Mouse (Mus musculus): ENCODE measurements around the gene Tcf7l2. TPM values are rescaled to one million over a fixed set of nuclear protein-coding genes. Genes with fewer than 3 reads are reported as not detected.

The Tcf7l2 gene
- total RNA-seq, 4 experiments from 2014 or later: 9.6 to 12.4 (median 11.5) TPM

- DNase-seq (ENCODE audit: low spot score in 2 of 2): no peak
Measured at GRCm38 (mm10) chr19:55756707-55757106, 15.1 kb downstream of the Tcf7l2 start.

DNA sequence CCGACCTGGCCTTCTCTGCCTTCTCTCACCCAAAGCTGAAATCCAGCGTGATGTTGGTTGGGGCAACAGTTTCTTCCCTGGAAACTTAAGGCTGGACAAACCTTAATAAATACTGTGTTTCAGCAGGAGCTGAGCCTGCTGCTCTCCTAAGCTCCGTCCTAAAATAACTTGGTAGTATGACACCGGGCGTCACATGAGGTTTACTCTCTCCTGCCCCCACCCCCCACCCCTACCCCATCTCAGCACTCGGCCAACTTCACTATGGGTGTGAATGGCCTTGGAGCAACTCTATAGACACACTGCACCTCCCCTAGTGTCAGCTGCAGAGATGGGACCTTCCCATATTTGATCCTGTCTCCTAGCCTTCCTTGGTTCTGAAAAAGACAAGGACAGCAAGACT, 15.8 kb downstream of the Tcf7l2 start:
- no peak for DNase-seq (ENCODE audit: low spot score in 2 of 2)

GRCm38 (mm10) chr19:55758158-55758557, 16.5 kb downstream of the Tcf7l2 start:
- no peak for DNase-seq (ENCODE audit: low spot score in 2 of 2)

- DNase-seq (ENCODE audit: low spot score in 2 of 2): no peak
Measured at GRCm38 (mm10) chr19:55759006-55759405, 17.4 kb downstream of the Tcf7l2 start.

DNA sequence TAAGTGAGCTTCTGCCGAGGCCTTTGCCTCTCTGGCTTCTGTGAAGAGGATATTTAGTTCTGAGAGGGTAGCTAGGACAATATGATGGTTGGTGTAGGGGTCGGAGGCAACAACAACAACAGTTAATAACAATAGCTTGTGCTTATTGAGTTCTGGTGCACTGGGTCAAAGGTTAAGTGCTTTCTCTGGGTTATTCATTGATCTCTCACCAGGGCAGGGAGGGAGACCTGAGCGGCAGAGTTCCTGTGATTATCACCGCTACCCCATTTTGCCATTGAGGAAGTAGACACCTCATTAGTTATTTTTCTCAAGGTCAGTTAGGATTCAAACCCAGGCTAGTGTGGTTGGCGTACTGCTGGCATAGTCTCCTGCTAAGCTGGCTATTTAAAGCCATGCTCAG, 19.5 kb downstream of the Tcf7l2 start:
- no peak for DNase-seq (ENCODE audit: low spot score in 2 of 2)

DNA sequence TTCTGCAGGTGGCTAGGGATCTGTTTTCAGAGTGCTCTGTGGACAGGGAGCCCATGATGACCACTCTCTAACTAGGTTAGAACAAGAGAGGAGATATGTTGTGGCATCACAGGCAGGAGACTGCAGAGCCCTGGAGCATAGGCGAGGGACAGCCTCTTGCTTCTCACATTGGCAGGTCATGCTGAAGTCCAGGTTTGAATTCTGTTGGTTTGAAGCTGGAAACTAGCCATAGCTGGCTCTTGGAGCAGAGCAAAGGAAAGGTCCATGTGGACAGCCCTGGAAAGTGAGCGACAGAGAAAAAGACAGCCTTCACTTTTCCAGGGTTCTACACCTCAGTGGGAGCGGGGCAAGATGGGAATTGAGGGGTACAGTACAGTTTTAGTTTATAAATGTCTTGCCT, 20.6 kb downstream of the Tcf7l2 start:
- no peak for DNase-seq (ENCODE audit: low spot score in 2 of 2)

DNA sequence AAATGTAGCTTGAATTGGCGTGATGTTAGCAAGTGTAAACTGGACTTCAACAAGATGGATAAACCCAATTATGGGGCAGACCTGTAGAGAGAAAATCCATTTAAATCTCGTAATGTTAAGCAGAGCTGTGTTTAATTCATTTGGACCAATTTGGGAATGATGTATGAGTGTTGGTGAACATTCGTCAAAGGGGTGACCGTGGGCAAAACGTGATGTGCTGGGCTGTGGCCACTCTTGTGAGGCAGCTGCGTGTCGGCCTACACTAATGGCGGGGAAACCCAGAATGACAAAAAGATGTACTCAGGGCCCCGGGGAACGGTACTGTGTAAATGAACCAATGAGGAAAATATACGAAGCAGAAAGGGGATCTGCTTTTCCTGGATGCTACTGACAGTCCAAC, 24.2 kb downstream of the Tcf7l2 start:
- DNase-seq (ENCODE audit: low spot score in 2 of 2): no peak

DNA sequence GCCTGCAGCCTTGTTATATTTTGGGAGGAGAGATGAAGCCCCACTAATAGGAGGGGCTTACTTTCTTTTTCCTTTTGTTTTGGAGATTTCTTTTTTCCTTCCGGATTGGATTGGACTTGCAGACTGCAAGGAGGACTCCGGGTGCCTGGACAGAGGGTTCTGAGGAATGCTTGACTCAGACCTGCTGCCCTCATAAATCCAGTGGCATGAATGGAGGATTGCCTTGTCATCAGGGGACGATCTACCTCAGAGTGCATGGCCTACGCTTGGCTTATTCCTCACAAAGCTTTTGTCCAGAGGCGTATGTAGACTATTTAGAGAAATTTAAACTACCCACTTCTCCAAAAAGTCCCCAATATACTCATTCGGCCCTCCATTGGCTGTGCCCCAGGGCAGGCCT, 25.5 kb downstream of the Tcf7l2 start:
- DNase-seq (ENCODE audit: low spot score in 2 of 2): no peak

- no peak for DNase-seq (ENCODE audit: low spot score in 2 of 2)
Measured at GRCm38 (mm10) chr19:55767579-55767978, 26.0 kb downstream of the Tcf7l2 start.

DNA sequence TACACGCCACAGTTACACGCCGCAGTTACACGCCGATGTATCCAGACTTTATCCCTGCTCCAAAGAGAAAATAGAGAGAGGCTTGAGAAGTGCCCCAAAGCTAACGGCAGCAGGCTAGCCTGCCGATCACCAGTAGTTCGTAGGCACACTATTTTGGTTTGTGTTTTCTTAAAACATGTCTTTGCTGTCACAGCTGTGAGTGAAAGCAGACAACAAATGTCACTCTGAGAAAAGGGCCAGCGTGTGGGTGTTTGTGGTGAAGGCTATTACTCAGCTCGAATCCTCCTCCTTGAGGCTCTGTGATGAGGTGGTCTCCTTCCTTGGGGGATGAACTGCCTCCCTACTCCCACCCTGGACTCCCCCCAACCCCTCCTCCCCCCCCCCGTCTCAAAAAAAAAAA, 26.6 kb downstream of the Tcf7l2 start:
- no peak for DNase-seq (ENCODE audit: low spot score in 2 of 2)

DNA sequence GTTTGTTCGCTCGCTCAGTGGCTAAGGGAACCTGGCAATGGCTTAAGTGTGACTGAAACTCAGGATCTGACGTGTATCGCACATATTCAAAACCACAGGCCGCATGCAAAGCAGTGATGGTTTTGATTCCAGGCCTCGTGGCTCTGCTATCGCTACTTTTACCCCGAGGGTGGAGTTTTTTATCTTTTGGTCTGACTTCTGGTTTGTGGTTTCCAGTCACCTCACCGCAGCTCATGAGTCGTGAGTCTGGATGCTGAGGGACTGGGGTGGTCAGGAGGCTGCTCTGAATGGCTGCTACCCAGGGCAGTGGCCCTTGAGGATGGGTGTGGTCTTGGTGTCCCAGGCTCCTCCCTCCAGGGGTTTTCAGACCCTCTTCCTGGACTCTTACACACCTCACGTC, 27.3 kb downstream of the Tcf7l2 start:
- no peak for DNase-seq (ENCODE audit: low spot score in 2 of 2)

DNA sequence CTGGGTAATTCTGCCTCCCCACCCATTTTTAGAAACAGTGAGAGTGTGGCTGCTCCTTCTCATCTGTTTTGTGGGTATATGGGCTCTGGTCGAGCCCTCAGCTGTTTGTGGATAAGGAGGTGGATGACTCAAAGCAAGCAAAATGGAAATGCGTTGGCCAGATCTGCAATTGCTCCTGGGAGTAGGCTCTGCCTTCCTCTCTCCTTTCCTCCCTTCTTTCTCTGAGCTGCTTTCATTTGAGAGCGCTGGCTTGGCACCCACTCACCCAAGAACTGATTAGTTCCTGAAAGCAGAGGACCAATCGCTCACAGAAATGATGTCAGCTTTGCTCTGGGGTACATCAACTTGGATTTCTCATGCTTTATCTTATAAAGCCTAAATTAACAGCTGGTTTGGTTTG, 32.7 kb downstream of the Tcf7l2 start:
- peak in 1 of 2 experiments; percentile 13 for DNase-seq (ENCODE audit: low spot score in 2 of 2)

DNA sequence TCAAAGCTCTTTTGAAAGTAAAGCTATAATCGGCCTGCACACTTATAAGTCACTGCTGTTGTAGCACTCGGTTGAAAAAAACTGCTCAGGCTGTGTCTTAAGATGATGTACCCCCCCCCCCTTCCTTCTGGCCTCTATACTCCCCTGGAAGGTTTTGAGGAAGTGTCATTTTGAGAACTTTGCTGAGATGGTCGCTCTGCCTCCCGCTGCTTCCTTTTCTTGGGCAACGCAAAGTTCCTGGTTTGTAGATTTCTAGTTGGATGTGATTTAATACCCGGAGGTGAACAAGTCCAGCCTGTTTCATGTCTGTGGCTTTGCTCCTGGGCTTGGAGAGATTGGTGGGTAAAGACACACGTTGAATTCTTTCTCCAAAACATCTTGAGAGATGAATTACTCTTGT, 33.2 kb downstream of the Tcf7l2 start:
- no peak for DNase-seq (ENCODE audit: low spot score in 2 of 2)

DNA sequence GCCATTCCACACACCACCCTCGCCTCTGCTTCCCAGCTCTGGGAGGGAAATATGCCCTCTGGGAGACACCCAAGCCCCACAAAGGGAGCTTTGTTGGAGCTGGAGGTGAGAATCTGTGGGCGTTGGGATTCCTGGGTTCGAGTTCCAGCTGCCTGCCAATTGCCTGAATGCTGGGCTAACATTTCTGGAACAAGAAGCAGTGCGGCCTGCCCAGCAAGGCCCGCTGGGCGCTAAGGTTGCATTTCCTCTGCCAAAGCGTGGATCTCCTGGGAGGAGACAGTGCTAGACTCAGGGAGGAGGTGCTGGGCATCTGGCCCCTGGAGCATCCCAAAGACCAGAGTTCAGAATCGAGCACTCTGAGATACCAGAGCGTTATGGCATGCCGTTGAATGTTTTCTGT, 38.3 kb downstream of the Tcf7l2 start:
- DNase-seq (ENCODE audit: low spot score in 2 of 2): no peak

DNA sequence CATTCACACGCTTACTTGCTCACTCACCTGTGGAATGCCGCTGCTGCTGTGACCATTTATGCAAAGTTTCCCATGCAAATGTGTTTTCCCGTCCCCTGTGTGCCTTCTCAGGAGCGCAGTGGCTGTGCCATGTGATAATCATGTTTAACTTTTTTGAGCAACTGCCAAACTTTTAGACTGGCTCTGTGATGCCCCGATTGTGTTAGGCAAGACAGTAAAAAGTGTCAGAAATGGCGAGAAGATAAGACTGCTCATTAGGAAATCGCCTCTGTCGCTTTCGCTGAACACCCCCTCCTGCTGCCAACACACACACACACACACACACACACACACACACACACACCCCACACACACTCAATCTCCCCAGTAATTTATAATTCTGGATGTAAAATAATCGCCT, 39.5 kb downstream of the Tcf7l2 start:
- no peak for DNase-seq (ENCODE audit: low spot score in 2 of 2)

- no peak for DNase-seq (ENCODE audit: low spot score in 2 of 2)
Measured at GRCm38 (mm10) chr19:55781681-55782080, 40.1 kb downstream of the Tcf7l2 start.

DNA sequence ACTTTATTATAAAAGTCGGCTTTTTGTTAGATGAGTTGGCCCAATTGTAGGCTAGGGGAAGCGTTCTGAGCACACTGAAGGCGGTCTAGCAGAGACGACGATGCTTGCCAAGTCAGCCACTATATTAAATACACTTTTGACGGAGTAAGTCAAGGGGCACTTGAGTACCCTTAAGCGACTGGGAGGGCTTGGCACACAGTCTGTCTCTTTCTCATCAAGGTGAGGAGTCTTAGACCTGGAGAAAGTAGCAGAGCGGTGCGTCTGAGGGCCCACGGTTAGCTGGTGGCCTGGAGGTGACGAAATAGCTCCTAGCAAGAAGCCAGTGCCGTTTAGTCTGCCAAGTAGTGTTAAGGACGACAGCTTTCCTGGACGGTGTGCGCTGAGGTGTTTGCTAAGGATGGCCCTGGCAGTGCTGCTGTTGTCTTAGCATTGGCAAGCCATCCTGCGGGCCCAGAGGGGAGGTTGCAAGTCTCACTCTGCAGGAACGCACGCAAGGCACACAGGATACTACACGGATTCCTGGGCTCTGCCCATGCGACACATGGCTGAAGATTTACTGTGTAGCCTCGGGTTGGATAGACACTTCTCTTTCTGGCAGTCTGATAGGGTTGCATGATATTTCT, 43.3 kb downstream of the Tcf7l2 start:
- no peak for DNase-seq (ENCODE audit: low spot score in 2 of 2)

DNA sequence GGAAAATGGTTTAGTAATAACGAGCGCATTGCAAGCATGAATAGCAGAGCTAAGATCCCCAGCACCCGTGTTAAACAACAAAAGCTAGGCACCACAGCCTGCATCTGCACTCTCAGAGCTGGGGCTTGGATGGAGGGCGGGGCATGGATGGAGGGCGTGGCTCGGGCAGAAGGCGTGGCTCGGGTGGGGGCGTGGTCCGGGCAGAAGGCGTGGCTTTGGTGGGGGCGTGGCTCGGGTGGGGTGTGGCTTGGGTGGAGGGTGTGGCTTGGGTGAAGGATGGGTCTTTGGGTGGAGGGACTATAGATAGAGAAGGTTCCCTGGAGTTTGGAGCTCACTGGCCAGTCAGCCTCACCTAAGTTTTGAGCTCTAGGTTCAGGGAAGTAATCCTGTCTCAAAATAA, 45.8 kb downstream of the Tcf7l2 start:
- no peak for DNase-seq (ENCODE audit: low spot score in 2 of 2)

GRCm38 (mm10) chr19:55788285-55788904, 46.8 kb downstream of the Tcf7l2 start:
- DNase-seq (ENCODE audit: low spot score in 2 of 2): peak in 1 of 2 experiments; percentile 27

DNA sequence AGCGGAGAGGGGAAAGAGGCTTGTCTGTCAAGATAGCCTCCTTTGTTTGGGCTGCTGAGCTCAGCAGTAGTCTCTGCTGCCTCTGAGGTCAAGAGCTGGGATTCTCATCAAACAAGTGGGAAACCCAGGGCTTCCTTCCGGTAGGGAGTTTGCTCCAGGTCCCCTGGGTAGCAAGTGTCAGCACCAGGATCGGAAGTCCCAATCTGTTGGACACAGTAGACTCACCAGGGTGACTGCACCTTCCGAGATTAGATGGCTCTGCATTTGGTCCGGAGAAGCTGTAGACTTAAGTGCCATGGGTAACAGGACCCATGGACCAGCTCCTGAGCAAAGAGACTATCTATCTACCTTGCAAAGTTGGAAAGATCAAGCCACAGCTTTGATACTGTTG, 47.3 kb downstream of the Tcf7l2 start:
- DNase-seq (ENCODE audit: low spot score in 2 of 2): no peak

GRCm38 (mm10) chr19:55789838-55790237, 48.2 kb downstream of the Tcf7l2 start:
- DNase-seq (ENCODE audit: low spot score in 2 of 2): no peak

DNA sequence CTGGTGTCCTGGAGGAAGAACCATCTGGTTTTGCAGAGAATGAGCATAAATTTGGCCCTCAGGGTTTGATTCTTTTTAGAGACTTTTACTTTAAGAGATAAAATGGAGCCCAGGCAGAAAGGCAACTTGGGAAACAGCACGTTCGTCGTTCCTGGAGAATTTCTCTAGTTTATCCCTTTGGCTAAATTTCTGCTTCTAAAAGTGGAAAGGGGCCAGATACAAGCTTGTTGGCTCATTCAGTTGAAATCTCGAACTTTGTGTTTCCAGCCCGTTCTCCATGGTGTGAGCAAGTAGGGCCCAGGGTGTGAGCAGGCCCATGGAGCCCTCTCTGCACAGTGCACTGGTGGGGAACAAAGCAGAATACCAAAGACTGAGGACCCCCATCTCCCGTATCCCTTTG, 49.7 kb downstream of the Tcf7l2 start:
- DNase-seq (ENCODE audit: low spot score in 2 of 2): no peak

GRCm38 (mm10) chr19:55791886-55792285, 50.3 kb downstream of the Tcf7l2 start:
- no peak for DNase-seq (ENCODE audit: low spot score in 2 of 2)

GRCm38 (mm10) chr19:55792571-55792970, 51.0 kb downstream of the Tcf7l2 start:
- DNase-seq (ENCODE audit: low spot score in 2 of 2): no peak
